ENCODE assay signal across 9 mouse cellular contexts in the genomic region with DNA sequence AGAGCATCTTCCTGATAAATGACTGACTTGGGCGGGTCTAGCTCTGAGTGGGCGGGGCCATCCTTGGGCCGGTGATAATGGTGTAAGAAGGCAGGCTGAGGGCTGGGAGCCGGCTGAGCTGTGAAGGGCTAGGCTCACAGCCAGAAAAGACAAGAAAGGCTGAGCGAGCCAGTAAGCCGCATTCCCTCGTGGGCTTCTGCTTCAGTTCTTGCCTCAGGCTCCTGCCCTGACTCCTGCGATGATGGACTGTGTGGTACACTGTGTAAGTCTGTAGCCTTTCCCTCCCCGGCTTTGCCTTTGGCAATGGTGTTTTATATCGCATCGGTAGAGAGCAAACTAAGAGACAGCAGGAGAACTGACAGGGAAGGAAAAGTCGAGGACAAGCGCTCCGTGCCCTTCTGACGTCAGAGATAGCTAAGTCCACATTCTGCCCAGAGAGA.
DNase-seq lines count a peak whose midpoint lies in the region; ATAC-seq lines count a peak whose summit lies in the region.
"Had no signal": no experiment of that assay in that cellular context is flagged by ENCODE, and none has a peak within 500 bp of the region (broad histone marks: within the 10 kb centered on the region; RNA-seq: fewer than 3 reads in every experiment).

No protein-coding gene starts in this region.

- H3K4me3 ChIP-seq in hindbrain, embryonic 15.5 days: no peak overlapping the region
- H3K4me3 ChIP-seq in limb, embryonic 15.5 days: 0 out of 2 replicates have a peak overlapping the region, but pooled peaks have one; percentile 1
- H3K4me3 ChIP-seq in midbrain, embryonic 13.5 days (replicated peaks): peak overlapping the region; percentile 19; the same call in 1 of the 2 replicates

- peak; percentile 51 to 56 for DNase-seq in right cerebral cortex, postnatal 10 days (ENCODE audit: low spot score in 2 of 2)
- DNase-seq in right cerebral cortex, adult 18-20 months: no peak
- peak; percentile 53 to 69 for DNase-seq in cerebellum, postnatal 25 days
- peak; percentile 50 for DNase-seq in gastrocnemius, postnatal 14 days
- DNase-seq in testis, postnatal 14 days (ENCODE audit: low spot score): peak; percentile 40

- H3K9me3 ChIP-seq in hindbrain, embryonic 15.5 days: no peaks in the 10 kb centered on the region
- H3K9me3 ChIP-seq in limb, embryonic 15.5 days: no peaks in the 10 kb centered on the region
- no peaks in the 10 kb centered on the region for H3K9me3 ChIP-seq in midbrain, embryonic 13.5 days

- H3K36me3 ChIP-seq in hindbrain, embryonic 15.5 days: peaks cover 10% of the 10 kb centered on the region; the same call in 1 of the 2 replicates
- peaks cover 6% of the 10 kb centered on the region; the same call in 1 of the 2 replicates for H3K36me3 ChIP-seq in limb, embryonic 15.5 days
- H3K36me3 ChIP-seq in midbrain, embryonic 13.5 days: no peaks in the 10 kb centered on the region

- H3K9ac ChIP-seq in hindbrain, embryonic 15.5 days: no peak overlapping the region
- H3K9ac ChIP-seq in limb, embryonic 15.5 days: no peak overlapping the region
- peak overlapping the region; percentile 44 for H3K9ac ChIP-seq in midbrain, embryonic 13.5 days (replicated peaks)

- no peaks in the 10 kb centered on the region for H3K27me3 ChIP-seq in hindbrain, embryonic 15.5 days
- peaks cover 9% of the 10 kb centered on the region for H3K27me3 ChIP-seq in limb, embryonic 15.5 days
- H3K27me3 ChIP-seq in midbrain, embryonic 13.5 days: peaks cover 9% of the 10 kb centered on the region; the same call in 1 of the 2 replicates
- H3K27me3 ChIP-seq: CH12.LX had no signal

- intact Hi-C loops in gastrocnemius, postnatal 14 days (cut with DNase I; ENCODE audit: low total_unique reads): no loop called here

- peak; percentile 55; the same call in 1 of the 2 replicates for ATAC-seq in hindbrain, embryonic 15.5 days (ENCODE audit: low FRiP score, low read depth)
- ATAC-seq in limb, embryonic 15.5 days (ENCODE audit: insufficient number of reproducible peaks, low FRiP score, low TSS enrichment, low read depth): no peak
- ATAC-seq in midbrain, embryonic 13.5 days: peak; percentile 89

- H3K4me2 ChIP-seq in hindbrain, embryonic 15.5 days: peak overlapping the region; percentile 50
- peak overlapping the region; percentile 40 for H3K4me2 ChIP-seq in limb, embryonic 15.5 days
- H3K4me2 ChIP-seq in midbrain, embryonic 13.5 days (replicated peaks): peak overlapping the region; percentile 50

- peaks cover 15% of the 10 kb centered on the region for H3K4me1 ChIP-seq in hindbrain, embryonic 15.5 days (replicated peaks)
- peaks cover 21% of the 10 kb centered on the region for H3K4me1 ChIP-seq in limb, embryonic 15.5 days
- peaks cover 21% of the 10 kb centered on the region for H3K4me1 ChIP-seq in midbrain, embryonic 13.5 days (replicated peaks)

- 7% methylated on average over 15 of the region's 15 CpGs for WGBS in hindbrain, embryonic 15.5 days
- WGBS in limb, embryonic 15.5 days: 8% methylated on average over 15 of the region's 15 CpGs
- WGBS in midbrain, embryonic 13.5 days: 7% methylated on average over 15 of the region's 15 CpGs

- H3K27ac ChIP-seq in hindbrain, embryonic 15.5 days (replicated peaks): no peak overlapping the region
- no peak overlapping the region for H3K27ac ChIP-seq in limb, embryonic 15.5 days
- peak overlapping the region; percentile 60 for H3K27ac ChIP-seq in midbrain, embryonic 13.5 days
